Mouse (Mus musculus): ENCODE data around the gene Nolc1. TPM values are rescaled to one million over a fixed set of nuclear protein-coding genes. Genes with fewer than 3 reads are reported as not detected.
"Not testable (repeated sequence)": the region's sequence is repeated elsewhere in the genome, so short reads cannot be mapped to it uniquely, and the experiment has no call there.

Gene Nolc1
- total RNA-seq, 2 experiments from 2014 or later = 46.3 to 49.3 TPM

- DNase-seq = no peak
These were observed 18.5 kb downstream of the Nolc1 start for GRCm38 (mm10) chr19:46094144-46094543.

GRCm38 (mm10) chr19:46095291-46095690 is 19.6 kb downstream of the Nolc1 start:
- no peak for DNase-seq

DNA sequence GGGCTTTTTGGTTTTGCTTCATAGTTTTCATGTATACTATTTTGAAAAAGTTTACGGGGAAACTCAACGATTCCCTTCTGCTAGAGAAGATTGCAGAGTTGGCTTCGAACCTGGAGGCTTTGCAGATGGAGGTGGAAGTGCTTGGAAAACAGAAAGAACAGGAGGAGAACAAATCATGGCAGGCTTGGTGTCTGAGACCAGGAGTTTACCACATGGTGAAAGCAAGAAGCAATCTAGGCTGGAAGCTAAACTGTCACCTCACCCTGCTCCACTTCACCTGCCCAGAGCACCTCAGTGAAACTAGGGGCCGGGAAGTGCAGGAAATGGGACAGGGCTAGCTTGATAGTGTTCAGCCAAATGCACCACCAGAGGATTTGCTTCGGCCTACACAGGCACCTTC is 20.7 kb downstream of the Nolc1 start:
- no peak for DNase-seq

DNA sequence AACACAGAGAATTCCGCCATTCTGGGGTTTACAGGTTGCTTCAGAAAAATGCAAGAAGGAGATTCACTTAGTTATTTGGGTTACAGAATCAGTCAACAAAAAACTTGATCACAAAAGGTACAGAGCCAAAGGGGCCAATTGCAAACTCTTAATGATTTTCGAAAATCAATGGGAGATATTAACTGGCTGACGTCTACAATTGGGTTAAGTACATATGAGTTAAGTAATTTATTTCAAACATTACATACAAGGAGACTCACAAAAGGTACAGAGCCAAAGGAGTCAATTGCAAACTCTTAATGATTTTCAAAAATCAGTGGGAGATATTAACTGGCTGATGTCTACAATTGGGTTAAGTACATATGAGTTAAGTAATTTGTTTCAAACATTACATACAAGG is 23.9 kb downstream of the Nolc1 start:
- DNase-seq = no peak

GRCm38 (mm10) chr19:46103437-46104186 is 27.9 kb downstream of the Nolc1 start:
- DNase-seq = no peak

DNA sequence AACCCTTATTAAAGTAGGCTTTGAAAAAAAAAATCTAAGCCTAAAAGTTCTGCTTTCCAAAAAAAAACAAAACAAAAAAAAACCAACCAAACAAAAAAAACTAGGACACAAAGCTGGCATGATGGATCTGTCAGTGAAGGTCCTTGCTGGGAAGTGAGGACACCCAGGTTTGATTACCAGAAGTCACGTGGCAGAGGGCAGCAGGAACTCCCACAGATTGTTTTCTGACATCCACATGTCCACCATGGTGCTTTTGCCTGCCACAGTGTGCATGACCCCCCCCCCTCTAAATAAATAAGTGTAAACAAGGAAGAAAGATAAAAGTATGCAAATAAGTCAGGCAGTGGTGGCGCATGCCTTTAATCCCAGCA is 28.5 kb downstream of the Nolc1 start:
- DNase-seq = no peak

- no peak for DNase-seq
These were observed 34.6 kb downstream of the Nolc1 start for GRCm38 (mm10) chr19:46110214-46110613.

DNA sequence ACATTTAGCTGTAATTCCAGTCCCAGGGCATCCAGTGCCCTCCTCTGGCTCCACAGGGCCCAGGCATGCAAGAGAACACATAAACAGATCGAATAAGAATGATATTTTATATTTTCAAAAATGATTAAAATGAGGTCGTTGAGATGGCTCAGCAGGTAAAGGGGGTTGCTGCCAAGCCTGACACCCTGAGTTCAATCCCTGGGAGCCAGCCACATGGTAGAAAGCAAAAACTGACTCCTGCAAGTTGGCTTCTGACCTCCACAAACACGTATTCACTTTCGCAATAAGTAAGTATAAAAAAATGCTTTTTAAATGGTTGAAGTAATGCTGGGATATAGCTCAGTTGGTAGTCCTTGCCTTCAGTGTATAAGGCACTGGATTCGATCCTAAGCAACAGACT is 35.1 kb downstream of the Nolc1 start:
- no peak for DNase-seq

GRCm38 (mm10) chr19:46114617-46115016 is 39.0 kb downstream of the Nolc1 start:
- no peak for DNase-seq

GRCm38 (mm10) chr19:46119458-46119857 is 43.8 kb downstream of the Nolc1 start:
- no peak for DNase-seq

DNA sequence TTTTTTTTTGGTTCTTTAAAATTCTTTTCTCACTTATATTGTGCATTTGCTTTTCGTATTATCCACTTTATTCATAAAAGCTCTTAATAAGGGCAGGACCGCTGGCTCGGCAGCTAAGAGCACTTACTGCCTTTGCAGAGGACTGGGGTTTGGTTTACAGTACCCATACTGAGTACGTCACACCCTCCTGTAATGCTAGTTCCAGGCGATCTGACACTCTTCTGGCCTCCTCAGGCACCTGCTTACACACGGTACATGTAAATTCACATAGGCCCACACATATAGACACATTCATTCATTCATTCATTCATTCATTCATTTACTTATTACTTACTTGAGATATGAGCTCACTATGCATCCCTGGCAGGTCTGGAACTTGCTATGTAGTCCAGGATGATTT is 45.2 kb downstream of the Nolc1 start:
- DNase-seq = no peak

DNA sequence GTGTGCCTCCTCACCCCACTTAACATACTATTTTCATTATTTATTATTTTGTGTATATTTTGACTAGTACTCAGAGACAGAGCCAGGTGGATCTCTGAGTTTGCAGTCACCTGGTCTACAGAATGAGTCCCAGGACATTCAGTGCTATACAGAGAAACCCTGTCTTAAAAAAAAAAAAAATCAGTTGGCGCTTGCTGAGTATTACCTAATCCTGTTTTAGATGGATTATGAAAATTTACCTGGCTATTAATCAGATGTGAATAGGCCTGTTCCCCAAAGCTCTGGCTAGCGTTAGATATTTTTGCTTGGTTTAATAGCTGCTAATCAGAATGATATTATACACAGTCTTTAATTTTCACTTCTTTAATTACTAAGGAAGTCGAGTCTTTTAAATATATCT is 48.2 kb downstream of the Nolc1 start:
- DNase-seq = no peak

GRCm38 (mm10) chr19:46124651-46125050 is 49.0 kb downstream of the Nolc1 start:
- DNase-seq = no peak

- DNase-seq = no peak
These were observed 50.6 kb downstream of the Nolc1 start for GRCm38 (mm10) chr19:46126301-46126700.

GRCm38 (mm10) chr19:46129737-46130136 is 54.1 kb downstream of the Nolc1 start:
- not testable (repeated sequence) for DNase-seq

DNA sequence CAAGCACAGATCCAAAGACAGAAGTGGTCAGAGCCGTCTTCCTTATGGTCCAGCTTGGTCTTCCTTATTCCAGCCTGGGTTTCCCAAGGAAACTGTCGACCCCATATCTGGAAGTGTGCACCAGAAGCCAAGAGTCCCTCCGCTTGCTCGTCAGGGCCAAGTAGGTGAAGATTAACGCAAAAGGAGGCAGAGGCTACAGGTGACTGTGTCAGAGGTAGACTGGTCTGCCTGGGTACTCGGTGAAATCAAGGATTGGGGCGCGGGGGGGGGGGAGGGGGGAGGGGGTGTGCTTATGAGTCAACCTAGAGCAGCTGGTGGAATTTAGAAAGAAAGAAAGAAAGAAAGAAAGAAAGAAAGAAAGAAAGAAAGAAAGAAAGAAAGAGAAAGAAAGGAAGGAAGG is 55.6 kb downstream of the Nolc1 start:
- DNase-seq = no peak

- no peak for DNase-seq
These were observed 56.2 kb downstream of the Nolc1 start, which contains the start of gene Elovl3 for GRCm38 (mm10) chr19:46131694-46132525. TSS of gene Elovl3 (plus strand) at chr19:46131897.

DNA sequence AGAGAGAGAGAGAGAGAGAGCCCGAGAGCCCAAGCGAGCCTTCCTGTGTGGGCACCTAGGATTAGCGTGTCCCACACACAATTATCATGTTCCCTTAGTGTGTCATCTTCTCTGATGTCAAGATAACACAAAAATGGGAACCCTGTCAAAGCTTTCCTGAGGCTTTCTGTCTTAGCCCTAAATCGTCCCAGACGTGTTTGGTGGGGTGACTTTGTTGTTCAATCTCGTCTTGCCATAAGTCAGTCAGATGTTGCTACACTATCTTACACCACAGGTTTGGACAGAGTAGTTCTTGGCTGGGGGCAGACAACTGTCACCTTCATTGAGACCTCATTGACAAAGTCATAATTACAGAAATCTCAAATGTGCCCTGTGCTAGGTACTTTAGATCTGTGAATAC is 56.9 kb downstream of the Nolc1 start:
- DNase-seq = no peak

Other genes starting within 250 kb of the Nolc1 start
- 10 to 100 TPM; 20.3 to 22.4 TPM for gene Armh3, start 77.4 kb upstream of the Nolc1 start, total RNA-seq (2021)
- 1 to 10 TPM; 5.7 to 7.3 TPM for gene Hps6, start 72.4 kb upstream of the Nolc1 start, total RNA-seq (2021)
- 10 to 100 TPM; 29.7 to 30.9 TPM for gene Pprc1, start 31.0 kb upstream of the Nolc1 start, total RNA-seq (2021)
- 100 to 1,000 TPM; 107 to 114 TPM for gene Ldb1, start 30.6 kb upstream of the Nolc1 start, total RNA-seq (2021)
- not detected for gene Elovl3, start 56.0 kb downstream of the Nolc1 start, total RNA-seq (2021)
- gene Pitx3, start 72.5 kb downstream of the Nolc1 start, total RNA-seq (2021) = not detected
- 10 to 100 TPM; 95.3 to 96.3 TPM for gene Gbf1, start 76.6 kb downstream of the Nolc1 start, total RNA-seq (2021)
- gene Nfkb2, start 228.5 kb downstream of the Nolc1 start, total RNA-seq (2021) = 1 to 10 TPM; 1.9 to 3.2 TPM